Mouse (Mus musculus): Measurements from ENCODE around the gene Parp3. TPM values are rescaled to one million over a fixed set of nuclear protein-coding genes. Genes with fewer than 3 reads are reported as not detected.
A peak's percentile ranks its signal among the peaks of the same experiment; 100 is the strongest.

Gene Parp3
- polyA plus RNA-seq, 1 experiment from 2014 or later, result 3.0 TPM

- Histone ChIP-seq H3K27me3 (replicated peaks; ENCODE audit: control insufficient read depth, insufficient read depth, low read length) (no peaks in the 10 kb centered on the region), H3K36me3 (ENCODE audit: control insufficient read depth, insufficient read depth, low read length) (peaks cover 6% of the 10 kb centered on the region; the same call in 1 of the 2 replicates), H3K4me2 (ENCODE audit: low read depth, low read length) (peak overlapping the region; percentile 92), H3K9me3 (ENCODE audit: control insufficient read depth, low read length) (no peaks in the 10 kb centered on the region), H3K4me3 (ENCODE audit: low read length) (peak overlapping the region; percentile 87), H3K27ac (ENCODE audit: low read length) (peak overlapping the region; percentile 41; the same call in 1 of the 2 replicates), H3K4me1 (ENCODE audit: control insufficient read depth, insufficient read depth, low read length) (peaks cover 40% of the 10 kb centered on the region), H3K9ac (ENCODE audit: low read depth, low read length) (peak overlapping the region; percentile 73)
- WGBS, result 3% methylated on average over 16 of the region's 16 CpGs
- ATAC-seq, result no peak
Measured at GRCm38 (mm10) chr9:106477649-106478048, 900 bp upstream of the Parp3 start.

GRCm38 (mm10) chr9:106476002-106476923 lies 486 bp downstream of the Parp3 start:
- H3K27ac ChIP-seq (ENCODE audit: low read length), result peak overlapping the region; percentile 65
- WGBS, result 23% methylated on average over 16 of the region's 16 CpGs

GRCm38 (mm10) chr9:106475663-106476001 lies 1.1 kb downstream of the Parp3 start, which contains the start of gene Rrp9:
Gene Rrp9 (plus strand): TSS chr9:106475963.
- Histone ChIP-seq H3K36me3 (ENCODE audit: control insufficient read depth, insufficient read depth, low read length) (no peaks in the 10 kb centered on the region), H3K4me3 (ENCODE audit: low read length) (peak within 1 kb of the TSS; percentile 33), H3K27ac (ENCODE audit: low read length) (peak within 1 kb of the TSS; percentile 65), H3K9me3 (ENCODE audit: control insufficient read depth, low read length) (no peaks in the 10 kb centered on the region), H3K4me2 (ENCODE audit: low read depth, low read length) (peak within 1 kb of the TSS; percentile 51), H3K9ac (ENCODE audit: low read depth, low read length) (peak within 1 kb of the TSS; percentile 60), H3K27me3 (replicated peaks; ENCODE audit: control insufficient read depth, insufficient read depth, low read length) (no peaks in the 10 kb centered on the region), H3K4me1 (ENCODE audit: control insufficient read depth, insufficient read depth, low read length) (peaks cover 50% of the 10 kb centered on the region)
- WGBS, result 89% methylated on average over 10 of the region's 10 CpGs
- no peak for ATAC-seq

More at GRCm38 (mm10) chr9:106476002-106476923, 486 bp downstream of the Parp3 start:
- H3K36me3 ChIP-seq (ENCODE audit: control insufficient read depth, insufficient read depth, low read length), result no peaks in the 10 kb centered on the region
- H3K27me3 ChIP-seq (replicated peaks; ENCODE audit: control insufficient read depth, insufficient read depth, low read length), result no peaks in the 10 kb centered on the region
- peaks cover 50% of the 10 kb centered on the region for H3K4me1 ChIP-seq (ENCODE audit: control insufficient read depth, insufficient read depth, low read length)
- H3K4me3 ChIP-seq (ENCODE audit: low read length), result peak overlapping the region; percentile 33
- no peaks in the 10 kb centered on the region for H3K9me3 ChIP-seq (ENCODE audit: control insufficient read depth, low read length)
- peak overlapping the region; percentile 51 for H3K4me2 ChIP-seq (ENCODE audit: low read depth, low read length)
- ATAC-seq, result peak; percentile 45
- peak overlapping the region; percentile 60 for H3K9ac ChIP-seq (ENCODE audit: low read depth, low read length)

GRCm38 (mm10) chr9:106475046-106475445 lies 1.7 kb downstream of the Parp3 start:
- Histone ChIP-seq H3K4me1 (ENCODE audit: control insufficient read depth, insufficient read depth, low read length) (peaks cover 50% of the 10 kb centered on the region), H3K36me3 (ENCODE audit: control insufficient read depth, insufficient read depth, low read length) (no peaks in the 10 kb centered on the region), H3K27ac (ENCODE audit: low read length) (no peak overlapping the region), H3K27me3 (replicated peaks; ENCODE audit: control insufficient read depth, insufficient read depth, low read length) (no peaks in the 10 kb centered on the region), H3K4me3 (ENCODE audit: low read length) (no peak overlapping the region), H3K9ac (ENCODE audit: low read depth, low read length) (no peak overlapping the region), H3K9me3 (ENCODE audit: control insufficient read depth, low read length) (no peaks in the 10 kb centered on the region), H3K4me2 (ENCODE audit: low read depth, low read length) (no peak overlapping the region)
- WGBS, result 67% methylated on average over 7 of the region's 7 CpGs
- ATAC-seq, result no peak

- Histone ChIP-seq H3K36me3 (ENCODE audit: control insufficient read depth, insufficient read depth, low read length) (no peaks in the 10 kb centered on the region), H3K4me1 (ENCODE audit: control insufficient read depth, insufficient read depth, low read length) (peaks cover 50% of the 10 kb centered on the region), H3K9me3 (ENCODE audit: control insufficient read depth, low read length) (no peaks in the 10 kb centered on the region), H3K27ac (ENCODE audit: low read length) (no peak overlapping the region), H3K27me3 (replicated peaks; ENCODE audit: control insufficient read depth, insufficient read depth, low read length) (no peaks in the 10 kb centered on the region), H3K4me2 (ENCODE audit: low read depth, low read length) (no peak overlapping the region), H3K4me3 (ENCODE audit: low read length) (no peak overlapping the region), H3K9ac (ENCODE audit: low read depth, low read length) (no peak overlapping the region; the same call in 1 of the 2 replicates)
- no peak for ATAC-seq
- 7% methylated on average over 6 of the region's 6 CpGs for WGBS
Measured at GRCm38 (mm10) chr9:106474456-106474855, 2.3 kb downstream of the Parp3 start.

- 74% methylated on average over 5 of the region's 5 CpGs for WGBS
- Histone ChIP-seq H3K4me3 (ENCODE audit: low read length) (no peak overlapping the region), H3K36me3 (ENCODE audit: control insufficient read depth, insufficient read depth, low read length) (no peaks in the 10 kb centered on the region), H3K4me2 (ENCODE audit: low read depth, low read length) (no peak overlapping the region), H3K9me3 (ENCODE audit: control insufficient read depth, low read length) (no peaks in the 10 kb centered on the region), H3K27me3 (replicated peaks; ENCODE audit: control insufficient read depth, insufficient read depth, low read length) (no peaks in the 10 kb centered on the region), H3K4me1 (ENCODE audit: control insufficient read depth, insufficient read depth, low read length) (peaks cover 50% of the 10 kb centered on the region), H3K27ac (ENCODE audit: low read length) (no peak overlapping the region), H3K9ac (ENCODE audit: low read depth, low read length) (no peak overlapping the region; the same call in 1 of the 2 replicates)
- no peak for ATAC-seq
Measured at GRCm38 (mm10) chr9:106473753-106474105, 3.0 kb downstream of the Parp3 start.

GRCm38 (mm10) chr9:106473081-106473752 lies 3.5 kb downstream of the Parp3 start:
- 90% methylated on average over 16 of the region's 16 CpGs for WGBS
- no peak overlapping the region for H3K27ac ChIP-seq (ENCODE audit: low read length)
- no peaks in the 10 kb centered on the region for H3K36me3 ChIP-seq (ENCODE audit: control insufficient read depth, insufficient read depth, low read length)
- no peak overlapping the region for H3K9ac ChIP-seq (ENCODE audit: low read depth, low read length)
- peaks cover 49% of the 10 kb centered on the region for H3K4me1 ChIP-seq (ENCODE audit: control insufficient read depth, insufficient read depth, low read length)
- H3K27me3 ChIP-seq (replicated peaks; ENCODE audit: control insufficient read depth, insufficient read depth, low read length), result no peaks in the 10 kb centered on the region
- H3K4me3 ChIP-seq (ENCODE audit: low read length), result no peak overlapping the region
- H3K9me3 ChIP-seq (ENCODE audit: control insufficient read depth, low read length), result no peaks in the 10 kb centered on the region
- no peak for ATAC-seq
- no peak overlapping the region for H3K4me2 ChIP-seq (ENCODE audit: low read depth, low read length)

GRCm38 (mm10) chr9:106472321-106472720 lies 4.4 kb downstream of the Parp3 start:
- WGBS, result 57% methylated on average over 4 of the region's 4 CpGs
- H3K9ac ChIP-seq (ENCODE audit: low read depth, low read length), result 0 out of 2 replicates have a peak overlapping the region, but pooled peaks have one; percentile 6

GRCm38 (mm10) chr9:106471892-106472291 lies 4.9 kb downstream of the Parp3 start:
- Histone ChIP-seq H3K4me3 (ENCODE audit: low read length) (peak overlapping the region; percentile 13; the same call in 1 of the 2 replicates), H3K36me3 (ENCODE audit: control insufficient read depth, insufficient read depth, low read length) (no peaks in the 10 kb centered on the region), H3K4me1 (ENCODE audit: control insufficient read depth, insufficient read depth, low read length) (peaks cover 43% of the 10 kb centered on the region), H3K9ac (ENCODE audit: low read depth, low read length) (no peak overlapping the region), H3K9me3 (ENCODE audit: control insufficient read depth, low read length) (no peaks in the 10 kb centered on the region), H3K4me2 (ENCODE audit: low read depth, low read length) (peak overlapping the region; percentile 48), H3K27me3 (replicated peaks; ENCODE audit: control insufficient read depth, insufficient read depth, low read length) (no peaks in the 10 kb centered on the region), H3K27ac (ENCODE audit: low read length) (no peak overlapping the region)
- WGBS, result 16% methylated on average over 5 of the region's 5 CpGs
- peak; percentile 20; the same call in 1 of the 2 replicates for ATAC-seq

More at GRCm38 (mm10) chr9:106472321-106472720, 4.4 kb downstream of the Parp3 start:
- no peak for ATAC-seq
- H3K4me3 ChIP-seq (ENCODE audit: low read length), result no peak overlapping the region
- no peak overlapping the region for H3K4me2 ChIP-seq (ENCODE audit: low read depth, low read length)
- H3K36me3 ChIP-seq (ENCODE audit: control insufficient read depth, insufficient read depth, low read length), result no peaks in the 10 kb centered on the region
- H3K9me3 ChIP-seq (ENCODE audit: control insufficient read depth, low read length), result no peaks in the 10 kb centered on the region
- H3K4me1 ChIP-seq (ENCODE audit: control insufficient read depth, insufficient read depth, low read length), result peaks cover 43% of the 10 kb centered on the region
- no peaks in the 10 kb centered on the region for H3K27me3 ChIP-seq (replicated peaks; ENCODE audit: control insufficient read depth, insufficient read depth, low read length)
- peak overlapping the region; percentile 31; the same call in 1 of the 2 replicates for H3K27ac ChIP-seq (ENCODE audit: low read length)

Data from intestine, embryonic 16.5 days (tissue).